Mouse (Mus musculus) granulocyte monocyte progenitor cell, adult 5-6 weeks (primary cell): Measurements from ENCODE around the gene Nxf3. TPM values are rescaled to one million over a fixed set of nuclear protein-coding genes. Genes with fewer than 3 reads are reported as not detected.

Source experiments
- total RNA-seq, 2 experiments: library from RNA; stranded (forward) in 1 of 2; stranded (reverse) in 1 of 2; fragments of 200-712, 200-1000 nt in 1 of 2; fragments of >200 nt in 1 of 2; fragmentation: Nextera tagmentation in 1 of 2; gene quantifications; 2 replicates each; pipeline ENCODE4 v1.2.3; 2014 to 2017

Nxf3 gene
- total RNA-seq, 2 experiments from 2014 or later, result not detected

Other genes starting within 250 kb of the Nxf3 start
- gene Gprasp2, start 246.2 kb downstream of the Nxf3 start, total RNA-seq (2014; fragmentation: Nextera tagmentation), result 2.8 TPM in 1 of 2 replicates, not detected in the other
- gene Gprasp2, start 246.2 kb downstream of the Nxf3 start, total RNA-seq (2017), result 2.5 and 3.1 TPM in 2 replicates
- gene Arxes2, start 91.4 kb downstream of the Nxf3 start, total RNA-seq (2014; fragmentation: Nextera tagmentation), result 3.1 and 4.7 TPM in 2 replicates
- gene Arxes2, start 91.4 kb downstream of the Nxf3 start, total RNA-seq (2017), result 0.41 TPM in 1 of 2 replicates, not detected in the other
- not detected in 2 replicates for gene Arxes1, start 51.9 kb downstream of the Nxf3 start, total RNA-seq (2014; fragmentation: Nextera tagmentation)
- not detected in 2 replicates for gene Arxes1, start 51.9 kb downstream of the Nxf3 start, total RNA-seq (2017)
- gene Bex2, start 17.0 kb downstream of the Nxf3 start, total RNA-seq (2014; fragmentation: Nextera tagmentation), result not detected in 2 replicates
- gene Bex2, start 17.0 kb downstream of the Nxf3 start, total RNA-seq (2017), result 1.1 and 1.5 TPM in 2 replicates
- 3.2 TPM in 1 of 2 replicates, not detected in the other for gene Bex4, start 53.7 kb upstream of the Nxf3 start, total RNA-seq (2014; fragmentation: Nextera tagmentation)
- 4.7 TPM in 1 of 2 replicates, not detected in the other for gene Bex4, start 53.7 kb upstream of the Nxf3 start, total RNA-seq (2017)
- 47.6 and 82.8 TPM in 2 replicates for gene Tceal8, start 87.1 kb upstream of the Nxf3 start, total RNA-seq (2014; fragmentation: Nextera tagmentation)
- gene Tceal8, start 87.1 kb upstream of the Nxf3 start, total RNA-seq (2017), result 133 and 145 TPM in 2 replicates
- gene Tceal5, start 118.6 kb upstream of the Nxf3 start, total RNA-seq (2014; fragmentation: Nextera tagmentation), result not detected in 2 replicates
- gene Tceal5, start 118.6 kb upstream of the Nxf3 start, total RNA-seq (2017), result not detected in 2 replicates
- not detected in 2 replicates for gene Tceal7, start 129.5 kb upstream of the Nxf3 start, total RNA-seq (2014; fragmentation: Nextera tagmentation)
- gene Tceal7, start 129.5 kb upstream of the Nxf3 start, total RNA-seq (2017), result not detected in 2 replicates
- gene Bex1, start 130.3 kb upstream of the Nxf3 start, total RNA-seq (2014; fragmentation: Nextera tagmentation), result 1.8 TPM in 1 of 2 replicates, not detected in the other
- 2.0 TPM in 1 of 2 replicates, not detected in the other for gene Bex1, start 130.3 kb upstream of the Nxf3 start, total RNA-seq (2017)
- 99.9 and 102 TPM in 2 replicates for gene Tceal9, start 159.8 kb upstream of the Nxf3 start, total RNA-seq (2014; fragmentation: Nextera tagmentation)
- gene Tceal9, start 159.8 kb upstream of the Nxf3 start, total RNA-seq (2017), result 187 and 225 TPM in 2 replicates
- 141 and 154 TPM in 2 replicates for gene Bex3, start 185.0 kb upstream of the Nxf3 start, total RNA-seq (2014; fragmentation: Nextera tagmentation)
- 87.5 and 104 TPM in 2 replicates for gene Bex3, start 185.0 kb upstream of the Nxf3 start, total RNA-seq (2017)